Mouse (Mus musculus): ENCODE measurements at regions not wholly inside any gene's neighbourhood (a gene's known extent, or its start where the extent isn't known, plus 50 kb on each side); places are given as distances from the start of the nearest gene placed in this dataset.

DNA sequence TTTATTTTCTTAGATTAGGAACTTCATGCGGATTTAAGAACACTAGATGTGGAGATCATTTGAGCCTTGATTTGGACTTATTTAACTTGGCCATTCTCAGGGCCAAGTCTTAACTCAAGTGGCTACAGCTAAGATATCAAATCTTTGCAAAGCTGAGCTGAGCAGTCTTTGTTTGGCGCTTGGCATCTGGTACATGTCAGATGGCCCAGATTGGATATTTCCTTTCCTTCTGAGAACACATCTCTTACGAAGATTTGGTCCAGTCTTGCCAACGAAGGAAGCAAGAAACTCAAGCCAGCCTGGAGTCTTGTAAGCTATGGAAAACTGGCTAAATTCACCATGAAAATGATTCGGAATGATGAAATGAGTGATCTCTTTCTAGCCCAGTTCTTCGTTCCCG is 59.1 kb upstream of the Cdc42ep3 start:
- DNase-seq (ENCODE audit: low spot score in 2 of 2) = no peak

DNA sequence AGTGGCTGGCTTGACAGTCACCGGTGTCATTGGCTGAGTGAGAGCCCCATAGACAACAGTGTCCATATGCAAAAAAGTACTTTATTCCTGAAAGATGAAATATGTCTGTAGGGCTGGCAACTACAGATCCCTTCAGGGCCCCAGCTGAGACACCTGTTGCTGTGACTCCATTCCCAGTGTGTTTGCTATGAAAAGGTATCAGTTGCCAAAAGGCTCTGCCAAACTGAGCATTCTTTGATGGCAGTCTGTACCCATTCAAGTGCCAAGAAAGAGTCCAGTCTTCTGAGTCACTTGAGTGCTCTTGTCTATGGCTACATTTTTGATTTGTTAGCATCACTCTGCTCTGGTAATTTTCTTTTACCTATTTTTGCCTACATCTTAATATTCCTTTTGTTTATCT is 63.1 kb upstream of the Cdc42ep3 start:
- DNase-seq (ENCODE audit: low spot score in 2 of 2) = no peak

GRCm38 (mm10) chr17:79421618-79422017 is 66.7 kb upstream of the Cdc42ep3 start:
- no peak for DNase-seq (ENCODE audit: low spot score in 2 of 2)

- DNase-seq (ENCODE audit: low spot score in 2 of 2) = no peak
Measured at GRCm38 (mm10) chr17:79439182-79439581, 84.3 kb upstream of the Cdc42ep3 start.

GRCm38 (mm10) chr17:79442507-79443115 is 87.7 kb upstream of the Cdc42ep3 start:
- no peak for DNase-seq (ENCODE audit: low spot score in 2 of 2)

DNA sequence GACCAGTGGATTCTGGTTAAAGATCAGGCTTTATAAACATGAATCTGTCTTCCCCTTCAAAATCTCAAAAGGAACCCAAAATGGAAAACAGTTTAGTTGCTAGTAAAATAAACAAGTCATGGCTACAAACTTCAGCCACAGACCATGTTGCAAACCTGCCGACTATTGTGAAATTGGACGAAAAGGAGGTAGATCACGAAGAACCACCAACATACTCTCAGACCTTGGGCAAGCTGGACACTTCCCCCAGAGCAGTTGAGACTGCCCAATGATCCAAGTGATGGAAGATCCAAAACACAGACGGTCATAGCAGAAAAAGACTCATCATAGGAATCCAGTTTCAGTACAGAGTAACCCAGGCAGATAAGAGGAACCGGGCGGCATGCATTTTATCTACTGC is 92.3 kb upstream of the Cdc42ep3 start:
- no peak for DNase-seq (ENCODE audit: low spot score in 2 of 2)

- DNase-seq (ENCODE audit: low spot score in 2 of 2) = no peak
Measured at GRCm38 (mm10) chr17:79451141-79451860, 96.4 kb upstream of the Cdc42ep3 start.

DNA sequence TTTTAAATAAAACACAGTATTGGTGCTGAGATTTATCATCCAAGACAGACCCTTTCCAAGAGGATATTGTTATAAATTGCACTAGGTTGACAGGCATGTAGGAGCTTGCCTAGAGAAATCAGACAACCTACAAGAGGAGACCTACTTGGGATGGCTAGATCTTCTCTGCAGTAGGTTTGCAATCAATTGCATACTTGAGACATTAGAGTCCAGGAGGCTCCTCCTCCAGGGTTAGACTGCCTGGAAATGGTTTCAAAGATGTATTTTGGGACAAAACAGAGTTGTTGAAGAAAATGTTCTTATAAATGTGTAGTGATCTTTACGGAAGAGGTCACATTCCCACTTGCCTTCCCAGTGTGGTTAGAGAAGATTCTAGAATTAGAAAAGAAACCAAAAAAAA is 98.9 kb upstream of the Cdc42ep3 start:
- DNase-seq (ENCODE audit: low spot score in 2 of 2) = no peak

GRCm38 (mm10) chr17:79454526-79454925 is 99.6 kb upstream of the Cdc42ep3 start:
- no peak for DNase-seq (ENCODE audit: low spot score in 2 of 2)

GRCm38 (mm10) chr17:79455229-79455628 is 100.3 kb upstream of the Cdc42ep3 start:
- DNase-seq (ENCODE audit: low spot score in 2 of 2) = no peak

GRCm38 (mm10) chr17:79457636-79458035 is 102.7 kb upstream of the Cdc42ep3 start:
- no peak for DNase-seq (ENCODE audit: low spot score in 2 of 2)

DNA sequence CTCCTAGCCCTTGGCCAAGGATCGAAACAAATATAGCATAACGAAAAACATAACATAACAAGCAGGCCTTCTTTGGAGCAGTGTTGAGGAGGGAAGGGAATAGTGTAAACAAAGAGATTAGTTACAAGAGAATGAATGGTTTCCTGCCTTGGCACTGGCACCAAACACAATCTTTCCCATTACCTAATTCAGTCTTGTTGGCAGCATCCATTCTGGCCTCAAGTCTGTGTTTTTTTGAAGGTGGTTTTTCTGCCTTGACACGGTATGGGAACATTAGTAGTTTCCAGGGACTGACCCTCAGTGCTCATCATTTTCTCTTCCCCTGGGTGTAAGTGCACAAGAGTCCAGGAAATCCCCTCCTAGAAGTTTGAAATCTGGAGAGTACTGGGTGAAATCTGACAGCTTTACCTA is 106.8 kb upstream of the Cdc42ep3 start:
- no peak for DNase-seq (ENCODE audit: low spot score in 2 of 2)

DNA sequence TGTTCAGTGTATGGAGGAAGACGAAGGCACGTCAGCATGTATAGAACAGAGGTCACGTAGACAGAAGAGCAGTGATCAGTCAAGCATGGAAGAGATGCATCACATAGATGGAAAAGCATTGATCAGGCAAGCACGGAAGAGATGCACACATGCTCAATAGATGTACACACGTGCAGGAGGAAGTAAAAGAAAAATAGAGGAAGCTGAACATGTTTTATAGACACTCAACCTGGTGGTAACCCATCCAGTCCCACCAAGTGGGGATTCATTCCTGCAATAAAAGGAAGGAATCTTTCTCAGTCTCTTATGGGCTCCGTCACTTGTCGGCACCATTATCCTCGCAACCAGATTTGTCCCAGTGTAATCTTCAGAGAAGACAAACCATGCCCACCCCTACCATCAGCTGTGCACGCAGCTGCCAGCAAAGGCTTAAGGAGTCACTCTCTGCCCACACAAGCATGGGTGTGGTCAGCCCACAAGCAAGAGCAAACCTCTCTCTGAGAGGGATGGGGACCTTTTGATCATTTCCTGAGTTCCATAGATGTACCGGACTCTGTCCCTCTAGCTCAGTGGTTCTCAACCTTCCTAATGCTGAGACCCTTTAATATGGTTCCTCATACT is 108.3 kb upstream of the Cdc42ep3 start:
- no peak for DNase-seq (ENCODE audit: low spot score in 2 of 2)

DNA sequence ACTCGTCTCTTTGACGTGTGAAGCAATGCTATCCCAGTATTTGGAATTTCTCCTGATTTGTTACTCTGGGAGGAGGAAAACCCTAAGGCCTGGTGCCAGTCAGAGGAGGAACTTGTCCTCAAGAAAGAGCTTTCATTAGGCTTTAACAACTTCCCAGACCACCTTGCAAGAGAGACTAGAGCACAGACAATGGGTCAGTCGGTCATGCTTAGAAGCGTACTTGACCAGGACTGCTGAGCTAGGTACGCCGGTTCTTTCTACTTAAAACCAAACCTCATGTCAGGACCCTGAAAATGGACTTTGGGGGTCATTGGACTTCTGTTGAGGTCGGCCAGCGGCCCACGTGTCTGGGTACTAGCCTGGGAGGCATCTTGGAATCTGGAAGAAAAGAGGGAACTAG is 110.8 kb upstream of the Cdc42ep3 start:
- DNase-seq (ENCODE audit: low spot score in 2 of 2) = no peak

DNA sequence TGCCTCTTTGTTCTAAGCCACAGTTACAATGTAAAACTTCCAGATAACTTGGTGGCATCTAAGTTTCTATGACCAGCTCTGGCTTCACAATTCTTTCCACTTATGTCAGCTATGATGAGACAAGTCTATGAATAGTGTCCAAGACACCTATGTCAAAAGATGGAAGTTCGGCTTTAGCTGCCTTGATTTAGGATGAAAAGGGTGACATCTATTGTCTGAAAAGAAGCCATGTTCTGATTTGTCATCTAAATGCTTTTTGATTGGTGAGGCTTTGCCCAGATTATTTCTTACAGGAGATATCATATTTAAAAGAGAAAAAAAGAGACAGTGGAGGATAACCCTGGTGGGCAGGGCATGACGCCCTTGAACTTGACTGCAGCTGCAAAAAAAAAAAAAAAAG is 116.7 kb upstream of the Cdc42ep3 start:
- DNase-seq (ENCODE audit: low spot score in 2 of 2) = no peak

DNA sequence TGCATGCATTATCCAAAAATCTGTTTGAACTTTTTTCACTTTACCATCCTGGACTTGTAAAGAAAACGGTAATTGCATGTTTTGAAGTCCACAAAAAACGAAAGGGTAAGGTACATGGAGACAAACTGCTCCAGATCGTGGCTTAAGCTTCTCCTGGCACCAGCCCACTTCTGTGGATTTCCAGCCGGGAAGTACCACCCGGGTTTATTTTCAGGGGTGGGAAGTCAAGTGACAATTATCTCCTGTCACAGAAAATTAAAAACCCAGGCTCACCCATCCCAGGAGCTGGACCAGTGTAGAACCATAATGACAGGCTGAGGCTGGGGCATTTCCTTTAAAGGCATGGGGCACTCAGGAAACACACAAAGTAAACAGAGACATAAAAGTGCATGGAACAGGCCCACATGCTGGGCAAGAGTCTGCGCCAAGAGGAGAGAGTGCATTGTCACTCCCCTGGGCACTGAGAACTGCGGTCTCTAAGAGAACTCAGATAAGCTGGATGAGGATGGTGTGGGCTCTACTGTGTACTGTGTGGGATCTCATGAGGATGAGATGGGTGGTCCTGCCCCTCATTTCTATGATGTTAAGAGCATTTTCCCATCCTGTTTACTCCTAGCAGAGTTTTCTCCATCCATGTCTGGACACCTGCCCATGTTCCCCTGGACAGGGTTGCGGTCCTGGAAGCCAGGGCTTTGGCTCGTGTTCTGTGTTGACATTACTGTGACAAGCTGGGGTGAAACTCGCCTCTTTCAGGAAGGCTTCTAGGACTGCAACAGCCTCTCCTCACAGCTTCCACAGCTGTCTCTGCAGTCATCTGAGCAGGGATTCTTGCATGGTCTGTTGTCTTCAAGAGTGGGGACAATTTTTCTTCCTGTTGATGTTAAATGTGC is 117.5 kb upstream of the Cdc42ep3 start:
- no peak for DNase-seq (ENCODE audit: low spot score in 2 of 2)

DNA sequence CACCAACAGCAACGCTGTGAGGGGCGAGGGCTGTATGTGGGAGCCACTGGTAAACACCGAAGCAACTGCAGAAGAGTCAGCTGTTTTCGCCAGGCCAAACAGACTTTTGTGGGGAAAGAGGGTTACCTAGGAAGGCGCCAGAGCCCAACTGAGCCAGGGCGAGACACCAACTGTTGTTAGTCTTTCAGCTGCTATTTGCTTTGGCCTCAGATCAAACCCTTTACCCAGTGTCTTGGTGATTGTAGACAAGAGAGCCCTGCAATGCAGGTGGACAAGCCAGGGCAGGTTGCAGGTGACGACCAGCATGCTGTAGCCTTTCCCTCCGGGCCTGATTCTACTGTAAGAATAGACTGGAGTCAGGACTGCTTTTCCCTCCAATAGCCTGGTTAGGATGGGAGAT is 121.8 kb upstream of the Cdc42ep3 start:
- no peak for DNase-seq (ENCODE audit: low spot score in 2 of 2)

DNA sequence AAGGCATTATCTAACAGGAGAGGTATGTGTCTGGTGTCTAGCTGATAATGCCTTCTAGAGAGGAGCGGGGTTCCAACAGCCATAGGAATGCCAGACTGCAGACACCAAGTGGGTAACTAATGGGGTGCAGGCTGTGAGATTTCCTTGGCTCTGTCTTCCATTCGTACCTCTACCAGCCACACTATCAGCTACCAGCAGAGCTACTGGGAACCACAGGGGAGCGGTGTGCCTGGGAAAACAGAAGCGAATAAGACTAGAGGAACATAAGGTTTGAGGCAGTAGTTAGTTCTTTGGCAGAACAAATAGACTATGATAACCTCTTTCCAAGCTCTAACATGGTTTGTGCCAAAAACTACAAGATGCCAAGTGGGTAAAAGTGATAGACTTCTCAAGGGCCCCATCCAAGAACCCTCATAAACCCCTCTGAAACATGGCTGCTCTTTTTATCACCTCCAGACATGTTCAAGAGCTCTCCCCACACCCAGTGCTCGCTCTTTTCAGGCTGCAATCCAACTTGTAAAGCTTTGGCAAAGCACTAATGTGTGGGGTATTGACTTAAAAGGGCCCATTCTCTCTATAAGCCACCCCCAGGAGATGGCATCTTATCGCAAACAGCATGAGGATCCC is 126.3 kb upstream of the Cdc42ep3 start:
- no peak for DNase-seq (ENCODE audit: low spot score in 2 of 2)

DNA sequence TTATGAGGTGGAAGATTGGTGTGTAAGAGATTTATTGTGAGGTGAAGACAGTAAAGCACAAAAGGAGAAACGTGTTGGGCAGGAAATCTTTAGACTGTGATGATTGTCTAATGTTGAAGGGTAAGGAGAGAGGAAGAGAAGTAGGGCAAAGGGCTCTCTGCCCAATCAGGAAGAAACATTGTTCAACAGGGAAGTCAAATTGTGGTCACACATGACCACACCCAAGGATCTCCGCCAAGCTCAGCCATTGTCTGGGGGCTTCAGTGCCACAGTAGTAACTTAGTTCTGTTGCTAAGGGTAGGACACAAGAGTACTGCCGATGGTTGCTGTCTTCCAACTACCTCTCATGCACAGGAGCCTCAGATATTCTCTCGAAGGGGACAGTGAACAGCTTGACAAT is 127.0 kb upstream of the Cdc42ep3 start:
- no peak for DNase-seq (ENCODE audit: low spot score in 2 of 2)

- DNase-seq (ENCODE audit: low spot score in 2 of 2) = no peak
Measured at GRCm38 (mm10) chr17:79485239-79485638, 126.4 kb upstream of the Rmdn2 start.

DNA sequence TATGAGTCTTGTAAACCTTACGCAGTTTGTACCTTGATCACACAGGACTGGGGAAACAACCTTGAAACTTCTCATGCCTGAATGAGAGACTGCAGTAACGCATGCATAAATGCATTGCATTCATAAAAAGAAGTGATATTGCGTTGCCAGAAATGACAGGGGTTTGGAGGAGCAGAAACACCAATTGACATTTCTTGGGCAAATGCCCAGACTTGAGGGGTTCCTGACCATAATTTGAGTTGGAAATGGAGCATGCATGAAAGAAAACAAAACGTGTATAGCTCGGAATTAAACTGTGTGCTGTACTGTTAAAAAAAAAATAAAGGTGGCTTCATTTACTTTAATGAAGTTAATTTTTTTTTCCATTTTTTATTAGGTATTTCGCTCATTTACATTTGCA is 122.4 kb upstream of the Rmdn2 start:
- no peak for DNase-seq (ENCODE audit: low spot score in 2 of 2)

- DNase-seq (ENCODE audit: low spot score in 2 of 2) = no peak
Measured at GRCm38 (mm10) chr17:79497629-79498028, 114.0 kb upstream of the Rmdn2 start.
